Mouse (Mus musculus) brain, embryonic 18.5 days (tissue): ENCODE measurements at regions not wholly inside any gene's neighbourhood (a gene's known extent, or its start where the extent isn't known, plus 50 kb on each side); places are given as distances from the start of the nearest gene placed in this dataset.

Experiments used
- DNase-seq: peaks from one replicate; pipeline ENCODE4 v3.0.0-alpha.2; 2012; ENCODE audit warnings: low read depth, low spot score

DNA sequence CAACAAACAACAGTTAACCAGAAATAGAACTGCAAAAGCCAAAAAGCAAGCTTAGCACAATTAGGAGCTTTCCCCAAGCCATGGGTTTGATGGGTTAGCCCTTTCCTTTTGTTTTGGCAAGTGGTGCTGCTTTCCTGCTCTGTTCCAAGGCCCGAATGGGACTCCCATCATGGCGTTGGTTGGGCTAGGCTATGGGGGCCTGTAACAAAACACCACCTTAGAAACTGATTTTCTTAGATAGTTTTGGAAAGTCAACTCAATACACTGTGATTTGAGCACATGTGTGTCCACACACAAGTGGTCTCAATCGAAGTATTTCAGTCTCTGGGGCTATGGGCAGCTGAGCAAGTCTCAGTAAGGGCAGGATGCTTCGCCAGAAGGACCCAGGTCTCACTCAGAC is 470.5 kb upstream of the Kif2a start:
- no peak for DNase-seq

DNA sequence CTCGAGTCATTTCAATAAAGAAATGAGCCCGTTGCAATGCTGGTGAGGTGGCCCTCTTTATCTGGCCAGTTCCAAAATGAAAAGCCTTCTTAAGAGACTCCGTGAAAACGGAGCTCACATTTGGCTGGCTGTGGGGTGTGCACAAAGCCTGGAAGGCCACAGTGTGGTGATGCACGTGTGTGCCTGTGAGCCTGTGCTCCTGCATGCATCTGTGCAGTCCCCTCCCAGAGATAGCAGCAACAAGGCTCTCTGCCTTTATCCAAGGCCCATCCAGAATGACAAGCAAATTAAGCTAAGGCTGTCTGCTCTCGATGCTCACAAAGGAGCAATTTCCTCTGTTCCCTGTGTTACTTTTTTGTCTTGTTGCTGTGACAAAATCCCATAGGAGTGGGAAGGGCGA is 469.5 kb upstream of the Kif2a start:
- DNase-seq = no peak

DNA sequence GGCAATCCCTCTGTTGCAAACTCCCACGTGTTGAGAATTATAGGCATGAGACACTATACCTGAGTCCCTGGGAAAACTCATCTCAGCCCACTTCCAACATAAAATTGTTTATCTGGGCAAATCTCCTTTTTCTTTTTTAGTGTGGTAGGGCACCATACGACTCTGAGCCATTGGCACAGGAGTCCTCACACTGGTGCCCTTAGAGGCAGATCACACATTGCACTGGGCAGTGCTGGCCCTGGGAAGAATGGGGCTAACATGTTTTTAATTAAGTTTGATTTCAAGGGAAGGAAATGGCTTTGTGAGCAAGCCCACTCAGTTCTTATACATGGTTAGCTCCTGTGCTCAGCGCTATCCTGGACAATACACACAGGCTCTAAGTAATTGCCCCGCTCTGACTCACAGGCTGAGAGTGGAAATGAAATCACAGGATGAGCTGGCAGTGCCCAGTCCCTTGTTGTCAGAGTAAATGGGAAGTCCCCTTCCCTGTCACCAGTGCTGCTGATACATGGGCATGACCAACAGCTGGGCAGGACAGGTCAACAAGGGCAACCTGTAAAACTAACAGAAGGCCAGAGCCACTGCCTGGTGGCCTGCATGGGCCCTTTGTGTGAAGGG is 463.6 kb upstream of the Kif2a start:
- DNase-seq = no peak

DNA sequence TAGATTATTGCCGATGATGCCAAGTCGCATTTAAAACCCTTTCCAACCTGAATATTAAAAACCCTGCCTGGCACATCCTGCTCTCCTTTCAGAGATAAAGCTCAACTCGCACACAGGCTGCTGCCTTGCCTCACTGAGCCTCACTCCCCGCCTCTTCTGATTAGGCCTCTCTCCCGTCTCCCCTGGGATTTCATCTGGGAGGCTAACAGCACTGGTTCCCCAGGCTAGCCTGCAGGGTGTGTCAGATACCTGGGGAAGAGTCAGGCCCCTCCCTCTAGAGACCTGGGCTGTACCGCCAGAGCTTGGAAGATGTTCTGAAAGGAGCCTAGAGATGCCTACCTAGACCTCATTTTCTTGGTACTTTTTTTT is 462.7 kb upstream of the Kif2a start:
- no peak for DNase-seq

DNA sequence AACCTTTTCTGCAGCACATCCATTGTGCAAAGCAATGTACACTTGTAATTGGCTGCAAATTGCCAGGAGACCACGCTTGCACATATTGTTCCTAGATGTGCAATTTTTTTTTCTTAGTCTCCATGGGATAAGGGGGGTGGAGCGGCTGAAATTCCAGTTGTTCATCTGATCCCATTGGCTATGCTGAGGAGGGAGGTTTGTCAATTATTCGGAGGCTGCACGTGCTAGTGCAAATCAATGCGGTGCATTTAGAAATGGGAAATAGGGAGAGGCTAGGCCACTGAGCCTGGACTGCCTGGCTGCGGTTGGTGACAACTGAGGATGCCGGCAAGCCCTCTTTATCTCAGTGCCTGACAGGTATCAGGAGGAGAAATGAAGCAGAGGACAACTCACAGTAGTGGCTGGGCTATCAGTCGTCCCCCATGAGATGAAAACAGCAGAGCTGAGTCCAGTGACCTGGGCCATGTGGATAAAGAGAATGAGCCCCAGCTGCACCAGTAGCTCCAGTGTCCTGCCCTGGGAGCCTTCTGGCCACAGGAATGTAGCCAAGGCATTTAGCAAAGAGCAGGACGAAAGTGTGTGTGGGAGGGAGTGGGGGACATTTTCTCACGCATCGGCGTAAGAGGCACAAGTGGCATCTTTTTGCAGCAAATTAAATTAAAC is 462.2 kb upstream of the Kif2a start:
- DNase-seq = no peak

DNA sequence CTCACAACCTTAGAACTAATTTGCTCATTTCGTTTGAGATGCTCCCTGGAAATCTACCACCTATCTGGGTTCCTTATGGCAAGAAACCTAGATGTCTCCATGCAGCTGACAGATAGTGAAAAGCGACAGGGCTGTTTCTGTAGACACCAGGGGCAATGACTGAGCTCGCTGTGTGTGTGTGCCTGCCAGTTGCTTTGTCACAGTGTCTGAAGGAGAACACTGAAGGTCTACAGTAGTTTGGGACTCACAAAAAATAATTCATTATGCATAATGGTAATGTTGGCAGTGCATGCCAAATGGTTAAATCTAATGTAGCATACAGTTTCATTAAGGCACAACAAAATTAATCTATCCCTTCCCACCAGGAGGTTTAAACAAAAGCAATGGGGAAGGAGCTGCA is 453.2 kb upstream of the Kif2a start:
- DNase-seq = no peak

DNA sequence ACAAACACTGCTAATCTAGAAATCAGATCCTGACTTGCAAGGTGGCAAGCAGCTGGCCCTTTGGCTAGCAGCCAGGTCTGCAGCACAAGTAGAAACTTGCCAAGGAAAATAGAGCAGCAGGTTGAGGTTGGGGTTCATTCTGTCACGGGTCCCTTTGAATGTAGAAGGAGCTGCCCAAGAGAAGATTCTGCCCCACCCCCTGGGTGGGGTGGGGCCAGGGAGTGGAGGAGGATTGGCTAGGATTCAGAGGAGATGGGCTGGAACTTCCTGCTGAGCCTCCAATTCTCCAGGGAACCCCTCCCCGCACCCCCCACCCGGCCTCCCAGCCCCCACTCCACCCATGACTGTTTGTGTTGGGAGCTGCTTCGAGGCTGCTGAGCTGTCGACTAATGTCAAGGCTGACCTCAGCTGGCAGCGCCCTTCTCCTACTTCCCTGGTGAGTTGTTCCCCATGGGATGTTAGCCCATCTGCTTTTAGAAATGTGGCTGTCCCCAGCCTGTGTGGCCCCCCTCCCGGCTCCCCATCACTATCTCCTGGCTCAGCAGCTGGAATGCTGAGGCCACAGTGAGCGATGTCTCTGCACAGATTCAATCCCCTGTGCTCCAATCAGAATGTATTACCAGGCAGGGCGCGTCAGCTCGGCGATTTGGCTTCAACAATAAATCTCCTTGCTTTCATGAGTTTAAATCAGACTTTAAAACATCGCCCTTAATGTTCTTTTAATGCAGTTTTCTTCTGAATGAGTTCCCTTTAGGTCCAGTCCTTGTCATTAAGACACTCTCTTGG is 447.8 kb upstream of the Kif2a start:
- no peak for DNase-seq

DNA sequence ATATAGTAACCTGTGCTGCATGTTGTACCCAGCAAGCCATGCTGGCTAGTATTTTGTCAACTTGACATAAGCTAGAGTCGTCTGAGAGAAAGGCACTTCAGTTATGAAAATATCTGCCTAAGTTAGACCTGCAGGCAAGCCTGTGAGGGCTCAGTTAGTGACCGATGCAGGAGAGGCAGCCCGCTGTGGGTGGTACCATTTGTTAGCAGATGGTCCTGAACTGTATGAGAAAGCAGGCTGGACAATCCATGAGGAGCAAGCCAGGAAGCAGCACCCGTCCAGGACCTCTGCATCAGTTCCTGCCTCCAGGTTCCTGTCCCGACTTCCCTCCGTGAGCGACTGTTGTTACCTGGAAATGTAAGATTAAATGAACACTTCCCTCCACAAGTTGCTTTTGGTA is 440.9 kb upstream of the Kif2a start:
- no peak for DNase-seq

DNA sequence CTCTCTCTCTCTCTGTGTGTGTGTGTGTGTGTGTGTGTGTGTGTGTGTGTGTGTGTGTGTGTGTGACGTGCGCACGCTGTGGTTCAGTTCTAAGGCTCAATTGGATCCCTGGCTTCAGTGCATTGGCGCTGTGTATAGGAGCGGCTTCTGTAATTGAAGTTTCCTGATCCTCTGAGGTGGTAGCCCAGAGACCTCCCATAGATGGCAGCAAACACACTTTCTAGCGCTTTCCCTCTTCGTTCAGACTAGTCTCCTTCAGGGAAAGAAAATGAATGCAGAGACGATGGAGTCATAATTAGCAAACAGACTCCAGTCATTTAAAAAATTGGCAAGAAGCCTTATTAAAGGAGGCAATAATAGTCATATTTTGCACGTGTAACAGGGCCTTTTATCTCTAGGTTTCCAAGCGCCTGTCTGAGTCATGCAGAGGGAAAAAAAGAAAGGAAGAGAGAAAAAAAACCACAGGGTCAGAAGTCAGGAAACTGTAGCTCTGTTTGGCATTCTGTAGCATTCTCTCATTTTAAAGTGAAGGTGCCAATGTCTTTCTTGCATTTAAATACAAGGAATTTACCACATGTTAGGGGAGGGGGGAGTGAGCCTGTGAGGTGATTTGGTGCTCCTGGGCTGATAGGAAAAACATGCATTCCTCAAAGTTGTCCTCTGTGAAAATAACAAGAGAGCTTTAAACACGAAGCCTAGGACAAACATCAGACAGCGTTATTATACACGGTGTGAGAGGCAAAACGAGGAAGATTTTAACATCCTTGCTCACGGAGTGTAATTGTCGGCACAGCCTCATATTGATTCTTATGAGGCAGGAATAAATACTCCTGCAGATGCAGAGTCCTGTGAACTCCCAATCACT is 439.4 kb upstream of the Kif2a start:
- DNase-seq = peak; percentile 75

DNA sequence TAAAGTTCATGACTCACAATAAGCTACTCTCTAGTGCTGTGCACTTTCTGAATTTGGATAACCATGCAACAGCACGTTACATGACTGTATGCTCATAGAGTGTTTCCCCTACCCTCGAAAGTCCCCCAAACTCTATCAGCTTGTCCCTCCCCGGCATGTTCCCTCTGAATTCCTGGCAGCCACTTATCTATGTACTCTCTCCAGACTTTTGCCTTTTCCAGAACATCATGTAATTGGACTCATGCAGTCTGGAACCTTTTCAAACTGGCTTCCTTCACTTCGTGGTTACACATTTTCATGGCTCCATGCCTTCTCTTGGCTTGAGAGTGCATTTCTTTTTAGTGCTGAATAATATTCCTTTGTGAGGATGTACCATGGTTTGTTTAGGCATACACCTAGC is 436.8 kb upstream of the Kif2a start:
- peak; percentile 24 for DNase-seq

DNA sequence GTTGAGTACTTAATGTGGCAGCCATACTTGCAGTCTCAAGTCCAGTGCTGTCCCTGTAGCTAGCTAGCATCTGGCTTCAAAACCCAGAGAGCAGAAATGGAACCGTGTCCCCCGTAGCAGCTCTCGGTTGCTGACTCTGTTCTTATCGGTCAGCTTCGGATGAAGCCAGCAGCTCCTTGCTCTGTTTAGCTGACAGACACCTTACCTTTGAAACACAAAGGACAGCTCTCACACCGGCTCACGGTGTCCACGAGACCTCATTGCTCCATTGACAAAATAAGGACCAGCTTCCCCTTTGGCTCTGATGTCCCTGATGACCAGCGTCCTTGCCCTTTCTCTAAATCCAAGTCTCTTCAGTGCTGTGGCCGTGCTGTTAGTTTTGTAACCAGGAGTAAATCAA is 435.3 kb upstream of the Kif2a start:
- DNase-seq = no peak

DNA sequence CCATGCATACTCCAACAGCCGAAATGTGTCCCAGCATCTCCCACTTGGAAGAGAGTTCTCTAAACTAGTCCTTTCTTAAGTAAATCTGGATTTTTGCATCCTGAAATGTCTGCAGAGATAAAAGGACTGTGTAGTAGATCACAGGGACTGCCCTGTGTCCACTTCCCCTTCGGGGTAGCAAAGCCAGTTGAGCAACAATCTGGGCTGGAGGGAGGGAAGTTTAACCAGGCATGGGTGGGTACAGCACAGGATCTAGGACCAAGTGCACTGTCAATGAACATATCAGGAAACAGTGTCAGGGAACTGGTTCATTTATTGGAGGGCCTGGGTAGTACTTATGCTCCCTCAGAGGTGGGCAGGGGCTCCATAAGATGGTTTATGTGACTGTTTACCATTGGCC is 434.5 kb upstream of the Kif2a start:
- no peak for DNase-seq

DNA sequence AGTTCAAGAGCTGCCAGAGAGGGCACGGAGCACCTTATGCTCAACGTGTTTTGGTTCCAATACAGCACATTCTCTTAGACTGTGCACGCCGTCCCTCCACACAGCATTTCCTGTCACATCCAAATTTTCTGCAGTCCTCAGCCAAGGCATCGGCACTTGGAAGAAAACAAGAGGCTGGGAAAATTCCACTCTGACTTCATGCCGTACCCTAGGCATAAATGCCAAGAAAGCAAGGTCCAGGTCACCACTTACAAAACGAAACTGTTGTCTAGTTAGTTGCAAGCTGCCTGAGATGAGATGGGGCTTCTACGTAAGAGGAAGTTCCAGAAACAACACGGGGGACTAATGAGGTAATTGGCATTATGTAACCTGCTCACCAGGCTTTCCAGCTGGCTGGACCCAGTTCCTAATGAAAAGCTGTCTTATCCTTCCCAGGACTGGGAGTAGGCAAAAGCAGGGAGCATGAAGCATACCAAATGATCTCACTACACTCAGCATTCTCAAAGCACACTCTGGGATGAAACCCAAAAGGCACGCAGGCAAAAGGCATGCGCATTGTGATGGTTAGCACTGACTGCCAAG is 427.8 kb upstream of the Kif2a start:
- peak; percentile 45 for DNase-seq

DNA sequence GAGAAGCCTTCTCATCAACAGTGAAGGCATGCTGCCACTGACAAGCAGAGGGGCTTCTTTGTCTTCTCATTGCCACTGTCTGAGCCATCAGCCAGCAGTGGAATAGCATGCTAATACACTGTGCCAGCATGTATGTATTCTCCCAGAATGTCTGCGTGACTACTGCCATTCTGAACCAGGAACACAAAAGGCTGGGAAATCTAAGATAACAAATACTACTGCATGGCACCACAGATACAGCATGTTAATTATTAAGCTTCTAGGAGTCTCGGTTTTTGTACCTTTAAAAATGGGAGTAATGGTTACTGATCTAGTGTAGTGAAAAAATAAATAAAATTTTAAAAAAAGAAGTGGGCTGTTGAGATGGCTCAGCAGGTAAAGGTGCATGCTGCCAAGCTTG is 425.9 kb upstream of the Kif2a start:
- no peak for DNase-seq

DNA sequence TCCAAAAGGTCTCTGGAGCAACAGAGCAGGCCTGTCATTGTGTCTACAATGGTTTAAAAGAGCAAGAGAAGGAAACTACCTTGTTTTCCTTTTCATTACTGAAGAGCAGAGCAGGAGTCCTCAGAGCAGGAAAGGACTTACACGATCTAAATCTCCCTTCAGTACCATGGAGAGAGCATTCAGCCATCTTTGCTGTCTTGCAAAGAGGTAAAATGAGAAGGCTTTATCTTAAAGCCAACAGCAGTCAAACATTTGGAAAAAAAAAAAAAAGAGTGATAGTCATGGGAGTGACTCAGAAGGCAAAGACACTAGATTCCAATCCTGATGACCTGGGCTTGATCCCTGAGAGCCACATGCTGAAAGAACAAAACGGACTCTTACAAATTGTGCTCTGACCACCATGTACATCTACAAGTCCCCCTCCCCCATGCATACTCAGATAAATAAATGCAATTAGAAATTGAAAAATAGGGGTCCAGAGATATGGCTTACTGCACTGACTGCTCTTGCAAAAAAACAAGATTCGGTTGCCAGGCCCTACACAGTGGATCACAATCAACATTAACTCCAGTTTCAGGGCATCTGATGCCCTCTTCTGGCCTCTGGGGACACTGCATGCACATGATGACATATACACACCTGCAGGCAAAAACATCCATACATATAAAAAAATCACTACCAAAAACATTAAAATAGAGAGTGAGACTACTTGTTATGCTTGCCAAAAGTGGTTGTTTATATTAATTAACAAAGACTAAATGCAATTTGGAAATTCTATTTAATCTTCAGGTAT is 397.6 kb upstream of the Kif2a start:
- DNase-seq = no peak

DNA sequence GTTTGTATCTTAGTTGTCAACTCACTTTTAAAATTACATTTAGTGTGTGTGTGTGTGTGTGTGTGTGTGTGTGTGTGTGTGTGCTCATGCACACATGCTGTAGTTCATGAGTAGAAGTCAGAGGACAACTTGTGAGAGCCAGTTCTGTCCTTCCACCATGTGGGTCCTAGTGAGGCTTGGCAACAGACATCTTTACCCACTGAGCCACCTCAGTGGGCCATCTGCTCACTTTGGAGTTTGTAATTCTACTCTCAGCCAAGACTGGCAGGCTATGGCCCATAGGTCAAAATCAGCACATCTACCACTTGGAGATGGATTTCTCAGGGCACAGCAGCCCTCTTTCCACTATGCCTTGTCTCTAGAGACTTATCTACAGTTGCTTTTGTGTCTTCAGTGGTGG is 388.3 kb upstream of the Kif2a start:
- DNase-seq = no peak

DNA sequence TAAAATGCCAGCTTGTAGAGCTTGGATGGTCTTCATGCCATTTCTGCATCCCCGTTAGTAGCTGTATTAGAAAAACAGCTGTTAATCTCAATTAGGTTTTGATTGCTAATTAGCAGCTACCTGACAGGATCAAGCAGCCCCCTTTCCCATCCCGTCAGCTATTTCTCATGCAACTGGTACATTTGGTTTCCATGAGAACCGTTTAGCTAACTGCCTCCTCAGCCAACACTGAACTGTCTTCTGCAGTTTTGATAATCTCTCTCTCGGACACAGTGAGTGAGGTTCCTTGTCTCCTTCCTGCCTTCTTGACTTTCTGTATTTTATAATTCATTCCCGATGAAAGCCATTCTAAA is 385.7 kb upstream of the Kif2a start:
- DNase-seq = peak; percentile 28

DNA sequence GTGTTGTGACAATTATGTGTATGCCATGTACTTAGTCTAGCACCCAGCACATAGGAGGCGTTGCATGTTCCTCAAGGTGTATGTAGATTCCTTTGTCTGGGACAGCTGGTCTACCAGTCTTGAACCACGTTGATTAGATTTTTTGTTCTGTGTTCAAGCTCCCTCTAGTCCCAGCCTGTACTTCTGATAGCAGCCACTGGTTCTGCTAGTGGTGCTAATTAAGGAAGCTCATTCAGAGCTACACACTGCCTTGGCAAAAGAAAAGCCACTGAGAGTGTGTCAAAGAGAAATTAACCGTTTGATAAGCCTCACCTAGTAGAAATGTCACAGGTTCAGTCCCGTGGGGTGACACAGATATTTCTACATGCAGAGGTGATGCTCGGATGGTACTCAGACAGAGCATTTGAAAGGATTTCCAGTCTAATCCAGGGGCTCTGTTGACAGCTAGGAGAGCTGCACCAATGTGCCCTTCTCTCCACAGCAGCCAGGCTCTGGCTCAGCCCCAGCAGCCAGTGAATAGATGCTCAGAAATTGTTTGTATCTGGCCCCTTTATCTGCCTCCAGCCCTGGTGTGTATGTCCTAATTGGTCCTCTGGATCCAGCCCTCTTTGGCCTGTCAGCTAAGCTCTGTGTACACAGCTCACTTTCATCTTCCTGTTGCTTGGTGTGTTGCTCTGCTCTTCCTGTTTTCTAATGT is 385.2 kb upstream of the Kif2a start:
- DNase-seq = peak; percentile 49

DNA sequence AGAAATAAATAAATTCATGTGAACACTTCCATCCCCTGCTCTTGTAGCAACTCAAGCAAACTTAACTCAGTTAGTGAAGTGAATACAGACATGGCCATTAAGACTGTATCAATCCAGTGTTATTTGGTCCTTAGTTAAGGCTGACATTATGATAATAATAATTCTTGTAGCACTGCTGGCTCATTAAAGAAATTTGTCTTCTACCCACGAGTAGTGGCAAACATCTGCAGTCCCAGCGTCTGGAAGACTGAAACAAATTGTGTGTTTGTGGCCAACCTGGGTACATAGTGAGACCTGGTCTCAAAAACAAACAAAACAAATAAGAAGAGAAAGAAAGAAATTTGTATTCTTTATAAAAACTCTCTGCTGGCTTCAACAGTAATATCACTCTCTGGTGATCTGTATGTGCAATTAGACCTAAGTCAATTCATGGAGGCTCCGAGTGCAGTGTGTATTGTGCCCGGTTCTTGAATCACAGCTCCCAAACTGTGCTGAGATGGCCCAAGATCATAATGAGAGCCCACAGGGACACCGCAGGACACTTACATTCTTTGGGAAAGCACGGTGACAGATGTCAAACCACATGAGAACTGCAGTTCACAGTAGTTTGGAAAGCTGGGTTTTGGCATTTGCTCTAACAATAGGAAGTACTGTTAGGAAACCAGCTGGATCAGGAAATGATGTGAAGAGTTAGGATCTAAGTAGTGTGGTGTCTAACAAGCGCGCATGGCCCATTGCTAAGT is 376.9 kb upstream of the Kif2a start:
- no peak for DNase-seq

DNA sequence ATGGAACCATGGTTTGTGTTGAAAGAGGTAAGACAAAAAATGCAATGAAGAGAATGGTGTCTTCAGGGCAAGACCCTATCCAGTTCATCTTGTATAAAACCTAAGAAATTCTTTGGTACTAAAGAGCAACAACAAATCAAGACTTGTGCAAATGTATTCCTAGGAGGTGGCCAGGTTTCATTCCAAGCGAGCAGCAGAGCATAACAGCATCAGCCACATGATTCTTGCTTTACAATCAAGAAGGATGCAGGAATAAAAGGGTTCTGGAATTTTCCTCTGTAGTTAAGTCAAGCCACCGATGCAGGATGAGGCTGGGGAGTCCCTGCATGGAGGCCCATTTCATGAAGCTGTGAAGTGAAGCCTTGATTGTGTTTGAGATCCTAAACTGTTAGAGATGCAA is 374.1 kb upstream of the Kif2a start:
- no peak for DNase-seq
